In the genomic region with DNA sequence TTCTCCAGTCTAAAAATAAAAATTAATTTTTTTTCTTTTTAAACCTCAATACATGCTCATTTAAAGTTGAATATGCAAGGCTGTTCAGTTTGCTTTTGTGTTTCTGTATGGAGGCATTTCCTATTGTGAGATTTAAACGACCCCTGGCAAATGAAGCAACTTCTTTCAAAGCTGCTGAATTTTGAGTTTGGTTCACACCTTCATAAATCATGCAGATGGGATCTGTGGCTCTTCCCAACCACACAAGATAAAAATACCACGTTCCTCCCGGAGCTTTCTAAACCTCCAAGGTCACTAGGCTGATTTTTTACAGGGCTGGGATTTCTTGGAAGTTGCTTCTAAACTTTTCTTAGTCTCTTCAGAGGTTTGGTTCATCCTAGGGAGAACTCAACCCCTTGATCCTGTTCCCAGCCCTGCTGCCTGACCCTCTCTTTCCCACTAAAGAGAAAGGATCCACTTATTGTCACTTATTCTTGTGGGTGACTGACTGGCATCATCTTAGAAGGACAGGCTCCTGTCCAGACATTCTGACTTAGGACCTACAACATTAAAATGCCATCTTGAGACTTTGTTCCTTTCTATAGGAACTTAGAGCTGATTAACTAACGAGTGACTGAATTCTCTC, we compare ENCODE assay signal across 15 mouse cellular contexts.
DNase-seq lines count a peak whose midpoint lies in the region; ATAC-seq and TF ChIP-seq lines count a peak whose summit lies in the region.
"Had no signal": no experiment of that assay in that cellular context is flagged by ENCODE, and none has a peak within 500 bp of the region (broad histone marks: within the 10 kb centered on the region; RNA-seq: fewer than 3 reads in every experiment).

No protein-coding gene starts in this region.

- H3K9ac ChIP-seq in hindbrain, embryonic 16.5 days (ENCODE audit: low read depth, low read length), result no peak overlapping the region
- no peak overlapping the region for H3K9ac ChIP-seq in hindbrain, postnatal 0 days (replicated peaks; ENCODE audit: low read length)
- no peak overlapping the region for H3K9ac ChIP-seq in neural tube, embryonic 13.5 days
- no peak overlapping the region for H3K9ac ChIP-seq in stomach, embryonic 16.5 days (ENCODE audit: low read length)
- H3K9ac ChIP-seq: embryonic facial prominence, embryonic 12.5 days; liver, embryonic 12.5 days; midbrain, embryonic 13.5 days; neural tube, embryonic 12.5 days had no signal

- H3K4me1 ChIP-seq in hindbrain, embryonic 16.5 days (ENCODE audit: control insufficient read depth, insufficient read depth, low read depth, low read length), result peaks cover 5% of the 10 kb centered on the region
- H3K4me1 ChIP-seq in hindbrain, postnatal 0 days (ENCODE audit: insufficient read depth, low read length), result 0 out of 2 replicates have a peak, but pooled peaks cover 3% of the 10 kb centered on the region
- peaks cover 11% of the 10 kb centered on the region for H3K4me1 ChIP-seq in neural tube, embryonic 13.5 days (replicated peaks)
- peaks cover 5% of the 10 kb centered on the region for H3K4me1 ChIP-seq in stomach, embryonic 16.5 days (ENCODE audit: control insufficient read depth, insufficient read depth, low read length)
- H3K4me1 ChIP-seq: embryonic facial prominence, embryonic 12.5 days; liver, embryonic 12.5 days had no signal

- ATAC-seq in frontal cortex, adult (ENCODE audit: low TSS enrichment), result peak; percentile 29; the same call in 1 of the 2 replicates
- no peak for ATAC-seq in hindbrain, embryonic 16.5 days
- no peak for ATAC-seq in hindbrain, postnatal 0 days
- no peak for ATAC-seq in neural tube, embryonic 13.5 days (ENCODE audit: low read depth)
- no peak for ATAC-seq in stomach, embryonic 16.5 days (ENCODE audit: insufficient read depth, low FRiP score)
- ATAC-seq: liver, embryonic 12.5 days had no signal

- no peak overlapping the region for H3K4me3 ChIP-seq in hindbrain, embryonic 16.5 days (ENCODE audit: low read length)
- H3K4me3 ChIP-seq in hindbrain, postnatal 0 days (ENCODE audit: low read length), result no peak overlapping the region
- H3K4me3 ChIP-seq in neural tube, embryonic 13.5 days, result no peak overlapping the region
- no peak overlapping the region for H3K4me3 ChIP-seq in stomach, embryonic 16.5 days (replicated peaks; ENCODE audit: low read length)
- H3K4me3 ChIP-seq: embryonic facial prominence, embryonic 12.5 days; hindbrain, embryonic 10.5 days; liver, embryonic 12.5 days; midbrain, embryonic 13.5 days; neural tube, embryonic 12.5 days had no signal

- no peaks in the 10 kb centered on the region for H3K27me3 ChIP-seq in hindbrain, embryonic 16.5 days (replicated peaks; ENCODE audit: control insufficient read depth, insufficient read depth, low read length)
- H3K27me3 ChIP-seq in hindbrain, postnatal 0 days (ENCODE audit: insufficient read depth, low read length), result no peaks in the 10 kb centered on the region
- no peaks in the 10 kb centered on the region for H3K27me3 ChIP-seq in neural tube, embryonic 13.5 days
- no peaks in the 10 kb centered on the region for H3K27me3 ChIP-seq in stomach, embryonic 16.5 days (ENCODE audit: control insufficient read depth, insufficient read depth, low read length)
- H3K27me3 ChIP-seq: embryonic facial prominence, embryonic 12.5 days; liver, embryonic 12.5 days; midbrain, embryonic 13.5 days; neural tube, embryonic 12.5 days had no signal

- TF ChIP-seq CTCF in hindbrain, postnatal 0 days (IDR thresholded peaks at IDR 0.05; ENCODE audit: low read depth), result no peak

- H3K9me3 ChIP-seq in hindbrain, embryonic 16.5 days (ENCODE audit: control insufficient read depth, low read length), result no peaks in the 10 kb centered on the region
- H3K9me3 ChIP-seq in hindbrain, postnatal 0 days (ENCODE audit: low read length), result no peaks in the 10 kb centered on the region
- H3K9me3 ChIP-seq in neural tube, embryonic 13.5 days, result no peaks in the 10 kb centered on the region
- no peaks in the 10 kb centered on the region for H3K9me3 ChIP-seq in stomach, embryonic 16.5 days (replicated peaks; ENCODE audit: control insufficient read depth, low read length)
- H3K9me3 ChIP-seq: embryonic facial prominence, embryonic 12.5 days; hindbrain, embryonic 10.5 days; liver, embryonic 12.5 days; midbrain, embryonic 13.5 days; neural tube, embryonic 12.5 days had no signal

- peak overlapping the region; percentile 13; the same call in 1 of the 2 replicates for H3K27ac ChIP-seq in hindbrain, embryonic 16.5 days (ENCODE audit: low read depth, low read length)
- no peak overlapping the region; the same call in 1 of the 2 replicates for H3K27ac ChIP-seq in hindbrain, postnatal 0 days
- H3K27ac ChIP-seq in neural tube, embryonic 13.5 days (replicated peaks), result 0 out of 2 replicates have a peak overlapping the region, but pooled peaks have one; percentile 9
- H3K27ac ChIP-seq in stomach, embryonic 16.5 days (ENCODE audit: low read length), result peak overlapping the region; percentile 12; the same call in 1 of the 2 replicates
- H3K27ac ChIP-seq: embryonic facial prominence, embryonic 12.5 days; liver, embryonic 12.5 days; neural tube, embryonic 12.5 days had no signal

- 37% methylated on average over 4 of the region's 4 CpGs for WGBS in hindbrain, embryonic 16.5 days
- 45% methylated on average over 4 of the region's 4 CpGs for WGBS in hindbrain, postnatal 0 days
- 27% methylated on average over 4 of the region's 4 CpGs for WGBS in neural tube, embryonic 13.5 days
- 35% methylated on average over 4 of the region's 4 CpGs for WGBS in stomach, embryonic 16.5 days

- no peaks in the 10 kb centered on the region for H3K36me3 ChIP-seq in hindbrain, embryonic 16.5 days (ENCODE audit: control insufficient read depth, insufficient read depth, low read length)
- H3K36me3 ChIP-seq in hindbrain, postnatal 0 days (ENCODE audit: insufficient read depth, low read length), result no peaks in the 10 kb centered on the region
- no peaks in the 10 kb centered on the region for H3K36me3 ChIP-seq in neural tube, embryonic 13.5 days
- H3K36me3 ChIP-seq in stomach, embryonic 16.5 days (ENCODE audit: control insufficient read depth, insufficient read depth, low read length), result no peaks in the 10 kb centered on the region
- H3K36me3 ChIP-seq: embryonic facial prominence, embryonic 12.5 days; hindbrain, embryonic 10.5 days; liver, embryonic 12.5 days; midbrain, embryonic 13.5 days; neural tube, embryonic 12.5 days had no signal

- no peak overlapping the region for H3K4me2 ChIP-seq in hindbrain, embryonic 16.5 days (ENCODE audit: low read length)
- H3K4me2 ChIP-seq in hindbrain, postnatal 0 days (ENCODE audit: low read depth, low read length), result no peak overlapping the region
- H3K4me2 ChIP-seq in neural tube, embryonic 13.5 days, result no peak overlapping the region
- H3K4me2 ChIP-seq in stomach, embryonic 16.5 days (ENCODE audit: low read depth, low read length), result no peak overlapping the region
- H3K4me2 ChIP-seq: embryonic facial prominence, embryonic 12.5 days; liver, embryonic 12.5 days; midbrain, embryonic 13.5 days; neural tube, embryonic 12.5 days had no signal

- DNase-seq in frontal cortex, postnatal 14 days (ENCODE audit: low spot score in 2 of 2), result no peak
- DNase-seq in hindbrain, postnatal 0 days (ENCODE audit: low spot score), result no peak
- no peak for DNase-seq in neural tube, embryonic 10.5 days (ENCODE audit: extremely low spot score, low spot score)
- no peak for DNase-seq in cerebellum, adult 9-11 months
- DNase-seq: adrenal gland, postnatal 10 days; layer of hippocampus, adult 9-11 months had no signal
